Mouse (Mus musculus) ES-E14 (cell line): ENCODE data around the gene Smad3.

Experiments
- CHD2 ChIP-seq: IDR thresholded peaks from 2 replicates; pipeline ENCODE4 v1.6.1; 2014; ENCODE audit warnings: mild to moderate bottlenecking, low read depth, low read length, inconsistent platforms
- HCFC1 ChIP-seq: IDR thresholded peaks from 2 replicates; pipeline ENCODE4 v1.6.1; 2012; ENCODE audit warnings: low read length, inconsistent platforms, borderline replicate concordance; ENCODE audit not compliant: insufficient read depth
- MAFK ChIP-seq: IDR thresholded peaks from 2 replicates; pipeline ENCODE4 v1.6.1; 2014; ENCODE audit warnings: mild to moderate bottlenecking, low read depth, low read length, inconsistent platforms; ENCODE audit not compliant: insufficient read depth
- ZC3H11A ChIP-seq: IDR thresholded peaks from 2 replicates; pipeline ENCODE4 v1.6.1; 2012; ENCODE audit warnings: low read depth, mild to moderate bottlenecking, inconsistent platforms, low read length, borderline replicate concordance
- ZNF384 ChIP-seq: IDR thresholded peaks from 2 replicates; pipeline ENCODE4 v1.6.1; 2012; ENCODE audit warnings: low read depth, low read length, inconsistent platforms

GRCm38 (mm10) chr9:63743775-63744174, 14.0 kb downstream of the Smad3 start:
- TF ChIP-seq CHD2 (no peak), ZC3H11A (no peak), MAFK (no peak), ZNF384 (no peak), HCFC1 (no peak)
